Mouse (Mus musculus) T-helper 17 cell (primary cell): ENCODE measurements around the gene Kifc5b.

Source experiments
- in situ Hi-C, 2 experiments: fragments of 300-600 bp; cut with MboI, MseI; formaldehyde crosslinking; loops; 1 replicate in 1 of 2; 2 replicates in 1 of 2; pipeline ENCODE4 v1.15.1; 2025; ENCODE audit warnings: high pct_unique_total_duplicates in 2 of 2

Kifc5b gene

GRCm38 (mm10) chr17:26969257-26969656 lies 52.4 kb downstream of the Kifc5b start:
- in situ Hi-C loops: no loop called here

GRCm38 (mm10) chr17:26970221-26970620 lies 53.3 kb downstream of the Kifc5b start:
- in situ Hi-C loops: loop anchor here in 1 of 2 experiments (10.0 kb wide), 1 partner anchor 45 kb away; no protein-coding TSS in a partner anchor

GRCm38 (mm10) chr17:26971247-26971905 lies 54.5 kb downstream of the Kifc5b start:
- in situ Hi-C loops: loop anchor here in 1 of 2 experiments (10.0 kb wide), 1 partner anchor 47 kb away; no protein-coding TSS in a partner anchor

- in situ Hi-C loops: loop anchor here in 1 of 2 experiments (10.0 kb wide), 1 partner anchor 47 kb away; no protein-coding TSS in a partner anchor
Measured at GRCm38 (mm10) chr17:26972107-26972506, 55.2 kb downstream of the Kifc5b start.

- in situ Hi-C loops: loop anchor here in 1 of 2 experiments (10.0 kb wide), 1 partner anchor 48 kb away; no protein-coding TSS in a partner anchor
Measured at GRCm38 (mm10) chr17:26972703-26973574, 56.0 kb downstream of the Kifc5b start, which contains the start of gene Zbtb9. Gene Zbtb9, plus strand, starts transcription at chr17:26973167.

- in situ Hi-C loops: loop anchor here in 1 of 2 experiments (10.0 kb wide), 1 partner anchor 50 kb away; no protein-coding TSS in a partner anchor
Measured at GRCm38 (mm10) chr17:26974547-26974946, 57.7 kb downstream of the Kifc5b start.

GRCm38 (mm10) chr17:26975415-26975814 lies 58.5 kb downstream of the Kifc5b start:
- in situ Hi-C loops: loop anchor here in 1 of 2 experiments (10.0 kb wide), 1 partner anchor 51 kb away; no protein-coding TSS in a partner anchor

- in situ Hi-C loops: loop anchor here in 1 of 2 experiments (10.0 kb wide), 1 partner anchor 53 kb away; no protein-coding TSS in a partner anchor
Measured at GRCm38 (mm10) chr17:26977354-26977753, 60.5 kb downstream of the Kifc5b start.

GRCm38 (mm10) chr17:26979426-26979825 lies 62.5 kb downstream of the Kifc5b start:
- in situ Hi-C loops: loop anchor here in 1 of 2 experiments (10.0 kb wide), 1 partner anchor 55 kb away; no protein-coding TSS in a partner anchor

- in situ Hi-C loops: no loop called here
Measured at GRCm38 (mm10) chr17:26981050-26981449, 64.2 kb downstream of the Kifc5b start.
